Mouse (Mus musculus) G1E (cell line): ENCODE results near the gene Endou. TPM values are rescaled to one million over a fixed set of nuclear protein-coding genes. Genes with fewer than 3 reads are reported as not detected.

Experiments
- ATAC-seq: 2 replicates; pipeline ENCODE4 v1.8.0; 2016; ENCODE audit warnings: mild to moderate bottlenecking; ENCODE audit not compliant: insufficient number of reproducible peaks, poor library complexity, low FRiP score, severe bottlenecking; ENCODE audit errors: extremely low read depth
- DNase-seq: peaks from one replicate; pipeline ENCODE4 v3.0.0; 2012; ENCODE audit warnings: low spot score
- H3K27me3 ChIP-seq: 2 replicates; pipeline ENCODE4 v1.6.1; 2012; ENCODE audit warnings: mild to moderate bottlenecking, low read length, inconsistent platforms; ENCODE audit not compliant: insufficient read depth
- H3K36me3 ChIP-seq: replicated peaks from 2 replicates; pipeline ENCODE3; 2012; ENCODE audit warnings: mild to moderate bottlenecking, inconsistent platforms
- H3K4me1 ChIP-seq: 2 replicates; pipeline ENCODE4 v1.6.1; 2012; ENCODE audit warnings: low read depth, low read length, inconsistent platforms, mixed read lengths; ENCODE audit not compliant: insufficient read depth
- H3K4me3 ChIP-seq: 2 replicates; pipeline ENCODE4 v1.5.1; 2012; ENCODE audit warnings: low read depth, mild to moderate bottlenecking, inconsistent platforms, low read length, moderate library complexity, mixed read lengths
- H3K9me3 ChIP-seq: replicated peaks from 2 replicates; pipeline ENCODE4 v1.6.1; 2012; ENCODE audit warnings: inconsistent platforms
- CTCF ChIP-seq: IDR thresholded peaks from 2 replicates; pipeline ENCODE4 v1.5.1; 2012; ENCODE audit warnings: low read depth, low read length, inconsistent platforms, mixed read lengths
- GATA1 ChIP-seq: IDR thresholded peaks from 2 replicates; pipeline ENCODE4 v1.6.1; 2012; ENCODE audit warnings: borderline replicate concordance, low read length, inconsistent platforms, mixed read lengths
- GATA2 ChIP-seq: IDR thresholded peaks from 2 replicates; pipeline ENCODE4 v1.6.1; 2012; ENCODE audit warnings: low read depth, low read length, inconsistent platforms, borderline replicate concordance
- POLR2AphosphoS5 ChIP-seq: IDR thresholded peaks from 2 replicates; pipeline ENCODE4 v1.6.1; 2012; ENCODE audit warnings: low read depth, low read length, inconsistent platforms; ENCODE audit not compliant: insufficient replicate concordance
- TAL1 ChIP-seq: conservative IDR thresholded peaks from 2 replicates; pipeline ENCODE4 v1.6.1; 2012; ENCODE audit warnings: low read depth, low read length, inconsistent platforms, mixed read lengths
- polyA plus RNA-seq: library from polyadenylated mRNA; stranded (reverse); fragments of >175 nt; gene quantifications from 2 replicates; pipeline ENCODE4 v1.2.3, GENCODE M21; 2012
- total RNA-seq, 2 experiments: library from RNA; stranded (forward) in 1 of 2; stranded (reverse) in 1 of 2; fragments of 200-1000 nt in 1 of 2; fragments of >200 nt in 1 of 2; fragmentation: Nextera tagmentation in 1 of 2; gene quantifications; 2 replicates each; pipeline ENCODE4 v1.2.3; 2014 to 2017

The Endou gene
- total and polyA plus RNA-seq, 3 experiments, result 0.05 TPM; not detected in 2

DNA sequence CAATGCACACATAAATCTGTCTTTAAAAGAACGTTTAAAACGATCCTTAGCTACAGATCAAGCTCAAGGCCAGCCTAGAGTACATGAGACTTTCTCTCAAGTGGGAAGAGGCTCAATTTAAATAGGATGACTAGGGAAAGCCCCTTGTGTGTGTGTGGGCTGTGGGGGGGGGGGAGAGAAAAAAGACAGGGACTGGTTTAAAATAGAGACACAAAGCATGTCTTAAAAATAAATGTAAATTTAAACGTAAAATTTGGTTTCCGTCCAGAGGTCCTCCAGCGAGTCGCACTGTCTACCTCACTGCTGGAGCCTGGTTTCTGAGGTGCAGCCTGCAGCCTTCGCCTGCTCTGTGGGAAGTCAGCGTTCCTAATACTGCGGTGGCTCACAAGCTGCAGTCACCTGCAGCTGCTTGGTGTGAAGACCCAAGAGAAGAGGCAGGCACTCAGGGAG is 9.2 kb upstream of the Endou start:
- Histone ChIP-seq H3K4me1 (peaks cover 20% of the 10 kb centered on the region), H3K36me3 (peaks cover 15% of the 10 kb centered on the region), H3K27me3 (peaks cover 20% of the 10 kb centered on the region; the same call in 1 of the 2 replicates), H3K9me3 (no peaks in the 10 kb centered on the region), H3K4me3 (no peak overlapping the region)
- DNase-seq (no peak), ATAC-seq (no peak)
- TF ChIP-seq GATA1 (no peak), POLR2AphosphoS5 (no peak), CTCF (no peak), TAL1 (no peak), GATA2 (no peak)

GRCm38 (mm10) chr15:97738923-97739322 is 7.8 kb upstream of the Endou start:
- ATAC-seq, result no peak
- TF ChIP-seq CTCF (no peak), TAL1 (no peak), GATA2 (no peak), GATA1 (no peak), POLR2AphosphoS5 (no peak)
- H3K4me3 ChIP-seq, result no peak overlapping the region

GRCm38 (mm10) chr15:97731988-97732387 is 849 bp upstream of the Endou start:
- 0 out of 2 replicates have a peak, but pooled peaks cover 2% of the 10 kb centered on the region for H3K9me3 ChIP-seq
- DNase-seq, result no peak
- H3K36me3 ChIP-seq, result no peaks in the 10 kb centered on the region
- peaks cover 30% of the 10 kb centered on the region for H3K27me3 ChIP-seq
- ATAC-seq, result no peak
- no peaks in the 10 kb centered on the region for H3K4me1 ChIP-seq
- TF ChIP-seq TAL1 (no peak), POLR2AphosphoS5 (no peak), GATA1 (no peak), GATA2 (no peak), CTCF (no peak)
- H3K4me3 ChIP-seq, result no peak overlapping the region

More at GRCm38 (mm10) chr15:97738923-97739322, 7.8 kb upstream of the Endou start:
- DNase-seq, result no peak
- Histone ChIP-seq H3K9me3 (no peaks in the 10 kb centered on the region), H3K27me3 (peaks cover 16% of the 10 kb centered on the region; the same call in 1 of the 2 replicates), H3K4me1 (peaks cover 8% of the 10 kb centered on the region), H3K36me3 (peaks cover 9% of the 10 kb centered on the region)

DNA sequence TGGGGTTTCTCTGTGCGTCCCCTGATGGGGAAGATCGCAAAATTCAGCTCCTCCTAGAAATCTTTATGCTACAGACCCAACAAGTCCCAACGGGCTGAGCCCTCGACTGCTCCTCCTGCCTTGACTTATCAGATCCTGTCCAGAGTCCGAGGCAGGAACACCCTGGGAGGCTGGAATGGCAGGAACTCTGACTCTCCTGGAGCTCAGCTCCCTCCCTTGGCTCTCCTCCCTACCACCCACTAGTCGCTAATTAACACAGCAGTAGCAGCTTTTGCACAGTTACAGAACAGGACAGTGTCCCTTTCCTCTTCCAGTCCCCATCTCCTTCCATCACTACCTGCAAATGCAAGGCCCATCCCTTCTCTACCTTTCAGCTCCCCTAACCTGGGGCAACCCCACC is 774 bp downstream of the Endou start:
- no peaks in the 10 kb centered on the region for H3K4me1 ChIP-seq
- H3K36me3 ChIP-seq, result no peaks in the 10 kb centered on the region
- ATAC-seq (no peak), DNase-seq (no peak)
- TF ChIP-seq CTCF (no peak), TAL1 (no peak), POLR2AphosphoS5 (no peak), GATA2 (no peak), GATA1 (no peak)
- H3K4me3 ChIP-seq, result no peak overlapping the region
- H3K27me3 ChIP-seq, result peaks cover 38% of the 10 kb centered on the region
- 0 out of 2 replicates have a peak, but pooled peaks cover 2% of the 10 kb centered on the region for H3K9me3 ChIP-seq

DNA sequence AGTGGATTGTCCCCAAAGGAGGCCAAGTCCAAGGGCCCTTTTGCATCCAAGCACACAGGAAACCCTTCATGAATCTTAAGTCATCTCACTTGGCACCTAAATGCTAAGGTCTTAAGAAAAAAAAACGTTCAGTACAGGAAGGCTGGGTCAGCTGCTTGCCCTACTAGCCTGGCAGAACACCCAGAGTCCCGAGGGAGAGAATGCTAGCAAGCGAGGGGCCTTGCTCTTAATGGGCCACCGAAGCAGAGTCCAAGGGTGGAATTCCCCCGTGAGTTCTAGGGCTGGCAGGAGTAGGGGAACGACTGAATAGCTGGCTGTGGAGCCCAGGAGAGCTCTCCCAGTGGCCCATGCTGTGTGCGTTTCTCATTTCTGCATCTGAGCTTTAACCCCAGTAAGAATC is 2.3 kb downstream of the Endou start:
- no peaks in the 10 kb centered on the region for H3K36me3 ChIP-seq
- ATAC-seq (no peak), DNase-seq (no peak)
- peaks cover 45% of the 10 kb centered on the region for H3K27me3 ChIP-seq
- no peaks in the 10 kb centered on the region for H3K4me1 ChIP-seq
- TF ChIP-seq POLR2AphosphoS5 (no peak), CTCF (no peak), GATA1 (no peak), GATA2 (no peak)
- H3K9me3 ChIP-seq, result 0 out of 2 replicates have a peak, but pooled peaks cover 2% of the 10 kb centered on the region
- H3K4me3 ChIP-seq, result no peak overlapping the region

- no peak for DNase-seq
- Histone ChIP-seq H3K4me3 (no peak overlapping the region), H3K4me1 (no peaks in the 10 kb centered on the region), H3K9me3 (no peaks in the 10 kb centered on the region), H3K36me3 (no peaks in the 10 kb centered on the region), H3K27me3 (peaks cover 48% of the 10 kb centered on the region)
- TF ChIP-seq TAL1, result no peak
- TF ChIP-seq POLR2AphosphoS5, result no peak
- no peak for TF ChIP-seq GATA2
- TF ChIP-seq CTCF, result no peak
- TF ChIP-seq GATA1, result no peak
- ATAC-seq, result no peak
Measured at GRCm38 (mm10) chr15:97728394-97728793, 2.7 kb downstream of the Endou start.
